Mouse (Mus musculus) forebrain, postnatal 0 days (tissue): ENCODE measurements at regions not wholly inside any gene's neighbourhood (a gene's known extent, or its start where the extent isn't known, plus 50 kb on each side); places are given as distances from the start of the nearest gene placed in this dataset.

ENCODE experiments used
- ATAC-seq: fragments of 200-750 bp; cut with Nextera tagmentation; 2 replicates; pipeline ENCODE4 v1.8.0; 2017; ENCODE audit warnings: mild to moderate bottlenecking, moderate library complexity
- DNase-seq: peaks from one replicate; pipeline ENCODE4 v3.0.0-alpha.2; 2015
- H3K27ac ChIP-seq: fragments of 300-500 bp; sonication (generic); 2 replicates; pipeline ENCODE4 v1.5.1; 2014; ENCODE audit warnings: low read depth, mild to moderate bottlenecking, antibody characterized with exemption, low read length, moderate library complexity, mixed read lengths
- H3K27me3 ChIP-seq: fragments of 300-500 bp; sonication (generic); 2 replicates; pipeline ENCODE4 v1.6.1; 2014; ENCODE audit warnings: mild to moderate bottlenecking, low read length, mixed read lengths; ENCODE audit not compliant: insufficient read depth
- H3K36me3 ChIP-seq: fragments of 300-500 bp; sonication (generic); 2 replicates; pipeline ENCODE4 v1.6.1; 2014; ENCODE audit warnings: mild to moderate bottlenecking, moderate library complexity; ENCODE audit not compliant: insufficient read depth
- H3K4me1 ChIP-seq: fragments of 300-500 bp; sonication (generic); 2 replicates; pipeline ENCODE4 v1.6.1; 2014; ENCODE audit warnings: antibody characterized with exemption; ENCODE audit not compliant: insufficient read depth
- H3K4me2 ChIP-seq: fragments of 300-500 bp; sonication (generic); 2 replicates; pipeline ENCODE4 v1.6.1; 2014; ENCODE audit warnings: low read depth, mild to moderate bottlenecking, moderate library complexity
- H3K4me3 ChIP-seq: fragments of 300-500 bp; sonication (generic); 2 replicates; pipeline ENCODE4 v1.5.1; 2014; ENCODE audit warnings: low read depth, low read length, mixed read lengths
- H3K9ac ChIP-seq: fragments of 300-500 bp; sonication (generic); 2 replicates; pipeline ENCODE4 v1.6.1; 2014; ENCODE audit warnings: mild to moderate bottlenecking
- H3K9me3 ChIP-seq: fragments of 300-500 bp; sonication (generic); 2 replicates; pipeline ENCODE4 v1.6.1; 2016; ENCODE audit warnings: low read length
- CTCF ChIP-seq: sonication (generic); IDR thresholded peaks from 2 replicates; pipeline ENCODE4 v1.5.1; 2016; ENCODE audit warnings: antibody characterized with exemption, control low read depth, low read depth
- WGBS: fragments of 180-500 bp; shearing (Covaris S2); extraction: QIAGEN DNeasy Blood & Tissue Kit; methylation state at CpG from one replicate; pipeline ENCODE4 v1.1.7; 2014; 5-methylcytosine and 5-hydroxymethylcytosine counted together

DNA sequence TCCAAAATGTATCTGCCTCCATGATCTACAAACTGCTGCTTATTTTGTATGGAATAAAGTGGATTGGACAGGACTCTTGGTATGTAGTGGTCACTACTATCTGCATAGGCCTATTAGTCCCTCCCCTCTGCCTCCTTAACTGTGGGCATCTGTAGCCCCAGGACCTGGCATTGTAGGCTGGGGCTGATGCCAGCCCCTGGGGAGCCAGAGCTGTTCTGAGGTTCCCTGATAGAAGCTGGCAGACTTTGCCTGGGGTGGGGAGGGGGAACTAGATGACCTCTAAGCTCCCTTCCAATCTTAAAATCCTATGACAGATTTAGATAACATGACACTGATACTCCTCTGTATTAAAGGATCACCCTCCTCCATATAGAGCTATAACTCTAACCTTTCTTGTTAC lies 491.2 kb upstream of the Klhl29 start:
- no peak overlapping the region for H3K27ac ChIP-seq
- ATAC-seq (no peak), DNase-seq (no peak)
- no peak overlapping the region for H3K4me2 ChIP-seq
- no peaks in the 10 kb centered on the region for H3K36me3 ChIP-seq
- no peak for TF ChIP-seq CTCF
- no peak overlapping the region for H3K4me3 ChIP-seq
- no peaks in the 10 kb centered on the region for H3K27me3 ChIP-seq
- no peaks in the 10 kb centered on the region for H3K9me3 ChIP-seq
- H3K9ac ChIP-seq = no peak overlapping the region
- H3K4me1 ChIP-seq = no peaks in the 10 kb centered on the region

- no peak overlapping the region for H3K4me2 ChIP-seq
- no peaks in the 10 kb centered on the region for H3K9me3 ChIP-seq
- WGBS = 83% methylated on average over 2 of the region's 2 CpGs
- H3K27ac ChIP-seq = no peak overlapping the region
- no peak for TF ChIP-seq CTCF
- no peak overlapping the region for H3K4me3 ChIP-seq
- ATAC-seq (no peak), DNase-seq (no peak)
- no peaks in the 10 kb centered on the region for H3K27me3 ChIP-seq
- H3K9ac ChIP-seq = no peak overlapping the region
- no peaks in the 10 kb centered on the region; the same call in 1 of the 2 replicates for H3K4me1 ChIP-seq
- no peaks in the 10 kb centered on the region for H3K36me3 ChIP-seq
Observed at GRCm38 (mm10) chr12:5859795-5860194, 484.3 kb upstream of the Klhl29 start.

DNA sequence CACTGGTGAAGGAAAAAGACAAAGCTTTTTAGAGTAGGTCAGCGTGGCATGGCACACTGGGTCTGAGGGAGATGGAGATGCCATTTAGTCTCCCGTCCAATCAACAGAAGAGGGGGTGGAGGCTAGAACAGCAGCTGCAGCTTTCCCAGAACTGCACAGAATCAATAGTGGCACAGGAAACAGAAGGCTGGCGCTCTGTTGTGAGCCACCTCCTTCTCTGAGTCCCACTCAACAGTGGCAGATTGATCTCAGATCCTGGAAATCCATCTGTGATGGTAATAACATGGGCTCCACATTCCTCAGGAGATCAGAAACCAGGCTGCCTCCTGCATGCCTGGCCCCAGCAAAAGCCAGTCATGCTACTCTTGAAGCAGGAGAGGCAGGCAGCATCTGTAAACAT lies 480.9 kb upstream of the Klhl29 start:
- H3K4me1 ChIP-seq = no peaks in the 10 kb centered on the region; the same call in 1 of the 2 replicates
- DNase-seq (no peak), ATAC-seq (no peak; the same call in 1 of the 2 replicates)
- no peak overlapping the region for H3K27ac ChIP-seq
- H3K27me3 ChIP-seq = no peaks in the 10 kb centered on the region
- H3K4me2 ChIP-seq = no peak overlapping the region
- no peak for TF ChIP-seq CTCF
- no peak overlapping the region for H3K9ac ChIP-seq
- no peaks in the 10 kb centered on the region for H3K36me3 ChIP-seq
- no peak overlapping the region for H3K4me3 ChIP-seq
- WGBS = 43% methylated on average over 3 of the region's 3 CpGs
- H3K9me3 ChIP-seq = no peaks in the 10 kb centered on the region

- Histone ChIP-seq H3K36me3 (no peaks in the 10 kb centered on the region), H3K27me3 (no peaks in the 10 kb centered on the region), H3K4me1 (no peaks in the 10 kb centered on the region), H3K27ac (no peak overlapping the region), H3K4me2 (no peak overlapping the region), H3K9ac (no peak overlapping the region), H3K4me3 (no peak overlapping the region), H3K9me3 (no peaks in the 10 kb centered on the region)
- ATAC-seq = no peak
- DNase-seq = no peak
- 92% methylated on average over 2 of the region's 2 CpGs for WGBS
- no peak for TF ChIP-seq CTCF
Observed at GRCm38 (mm10) chr12:5810427-5810826, 434.9 kb upstream of the Klhl29 start.

GRCm38 (mm10) chr12:5810009-5810408 lies 434.5 kb upstream of the Klhl29 start:
- Histone ChIP-seq H3K4me2 (no peak overlapping the region), H3K4me3 (no peak overlapping the region), H3K4me1 (no peaks in the 10 kb centered on the region), H3K27ac (no peak overlapping the region), H3K9ac (no peak overlapping the region), H3K9me3 (no peaks in the 10 kb centered on the region), H3K36me3 (no peaks in the 10 kb centered on the region), H3K27me3 (no peaks in the 10 kb centered on the region)
- TF ChIP-seq CTCF = no peak
- ATAC-seq = no peak
- 68% methylated on average over 4 of the region's 4 CpGs for WGBS
- no peak for DNase-seq

DNA sequence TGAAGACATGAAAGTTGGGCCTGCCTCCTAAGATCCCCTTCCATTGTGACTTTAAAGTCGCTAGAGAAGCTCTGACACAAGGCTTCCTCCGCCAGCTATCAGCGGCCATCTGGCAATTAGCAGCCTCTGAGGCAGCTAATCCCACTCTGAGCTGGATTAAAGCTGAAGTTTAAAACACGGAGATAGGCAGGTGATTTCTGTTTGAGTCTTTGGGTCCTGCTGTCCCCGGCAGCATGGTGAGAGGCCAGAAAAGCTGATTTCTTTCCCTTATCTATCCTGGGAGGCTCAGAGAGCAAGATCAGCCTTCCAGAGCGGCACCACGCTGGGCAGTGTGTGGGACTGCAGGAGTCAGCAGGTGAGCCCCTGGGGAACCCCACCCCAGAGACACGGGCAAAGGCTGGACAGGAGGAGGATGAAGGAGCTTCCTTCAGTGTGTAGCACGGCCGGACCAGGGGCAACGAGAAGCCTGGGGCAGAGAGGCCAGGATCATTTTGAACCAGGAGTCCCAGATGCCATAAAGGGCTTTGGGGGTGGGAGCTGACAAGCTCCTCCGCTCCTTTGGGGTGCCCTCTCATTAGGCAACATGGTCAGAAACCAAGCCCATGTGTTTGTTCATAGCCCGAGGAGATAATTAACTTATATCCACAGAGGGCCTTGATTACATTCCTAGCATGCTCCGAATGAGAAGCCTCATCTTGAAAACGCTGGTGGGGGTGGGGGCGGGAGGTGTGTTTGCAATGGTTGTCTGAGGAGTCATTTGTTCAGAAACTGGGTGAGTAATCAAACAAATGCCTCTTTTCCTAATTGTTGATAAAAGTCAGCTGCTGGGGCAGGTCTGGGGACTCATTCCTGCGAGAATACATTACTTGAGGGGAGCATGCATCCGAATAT lies 432.8 kb upstream of the Klhl29 start:
- DNase-seq = no peak
- H3K27ac ChIP-seq = no peak overlapping the region
- H3K9ac ChIP-seq = no peak overlapping the region
- no peaks in the 10 kb centered on the region for H3K9me3 ChIP-seq
- no peaks in the 10 kb centered on the region for H3K27me3 ChIP-seq
- no peaks in the 10 kb centered on the region for H3K36me3 ChIP-seq
- no peak for ATAC-seq
- TF ChIP-seq CTCF = no peak
- no peak overlapping the region for H3K4me3 ChIP-seq
- WGBS = 19% methylated on average over 18 of the region's 18 CpGs
- no peak overlapping the region for H3K4me2 ChIP-seq
- H3K4me1 ChIP-seq = no peaks in the 10 kb centered on the region

GRCm38 (mm10) chr12:5805731-5806130 lies 430.2 kb upstream of the Klhl29 start:
- Histone ChIP-seq H3K27me3 (no peaks in the 10 kb centered on the region), H3K4me1 (no peaks in the 10 kb centered on the region), H3K4me3 (no peak overlapping the region), H3K27ac (no peak overlapping the region), H3K36me3 (no peaks in the 10 kb centered on the region), H3K9ac (no peak overlapping the region), H3K9me3 (no peaks in the 10 kb centered on the region), H3K4me2 (no peak overlapping the region)
- 97% methylated on average over 2 of the region's 2 CpGs for WGBS
- ATAC-seq (no peak), DNase-seq (no peak)
- TF ChIP-seq CTCF = no peak
